Mouse (Mus musculus) heart, embryonic 15.5 days (tissue): ENCODE results near the gene Hoxd11. TPM values are rescaled to one million over a fixed set of nuclear protein-coding genes. Genes with fewer than 3 reads are reported as not detected.

Experiments
- ATAC-seq: fragments of 200-750 bp; cut with Nextera tagmentation; replicated peaks from 2 replicates; pipeline ENCODE4 v1.8.0; 2017; ENCODE audit warnings: low read depth, moderate TSS enrichment; ENCODE audit not compliant: insufficient number of reproducible peaks, insufficient read depth, low FRiP score
- H3K27ac ChIP-seq: fragments of 300-500 bp; sonication (generic); 2 replicates; pipeline ENCODE4 v1.5.1; 2015; ENCODE audit warnings: mild to moderate bottlenecking, inconsistent platforms
- H3K27me3 ChIP-seq: fragments of 300-500 bp; sonication (generic); 2 replicates; pipeline ENCODE4 v1.6.1; 2015; ENCODE audit warnings: inconsistent platforms
- H3K36me3 ChIP-seq: fragments of 300-500 bp; sonication (generic); 2 replicates; pipeline ENCODE4 v1.6.1; 2015; ENCODE audit warnings: mild to moderate bottlenecking, inconsistent platforms
- H3K4me1 ChIP-seq: fragments of 300-500 bp; sonication (generic); replicated peaks from 2 replicates; pipeline ENCODE4 v1.6.1; 2015; ENCODE audit warnings: inconsistent platforms
- H3K4me2 ChIP-seq: fragments of 300-500 bp; sonication (generic); 2 replicates; pipeline ENCODE4 v1.6.1; 2015; ENCODE audit warnings: inconsistent platforms, mild to moderate bottlenecking, moderate library complexity
- H3K4me3 ChIP-seq: fragments of 300-500 bp; sonication (generic); 2 replicates; pipeline ENCODE4 v1.5.1; 2015; ENCODE audit warnings: mild to moderate bottlenecking, inconsistent platforms
- H3K9ac ChIP-seq: fragments of 300-500 bp; sonication (generic); 2 replicates; pipeline ENCODE4 v1.6.1; 2015; ENCODE audit warnings: mild to moderate bottlenecking, inconsistent platforms
- H3K9me3 ChIP-seq: fragments of 300-500 bp; sonication (generic); replicated peaks from 2 replicates; pipeline ENCODE4 v1.6.1; 2016; ENCODE audit warnings: inconsistent platforms
- WGBS: fragments of 180-500 bp; shearing (Covaris S2); methylation state at CpG from one replicate; pipeline ENCODE4 v1.1.7; 2015; ENCODE audit warnings: mixed read lengths; 5-methylcytosine and 5-hydroxymethylcytosine counted together
- polyA plus RNA-seq: library from polyadenylated mRNA; unstranded; fragments of >200 nt; fragmentation: Nextera tagmentation; extraction: Ambion mirVana; gene quantifications from 2 replicates; pipeline ENCODE4 v1.2.1, GENCODE M21; 2015

Hoxd11 gene
- polyA plus RNA-seq, 1 experiment from 2014 or later: not detected

DNA sequence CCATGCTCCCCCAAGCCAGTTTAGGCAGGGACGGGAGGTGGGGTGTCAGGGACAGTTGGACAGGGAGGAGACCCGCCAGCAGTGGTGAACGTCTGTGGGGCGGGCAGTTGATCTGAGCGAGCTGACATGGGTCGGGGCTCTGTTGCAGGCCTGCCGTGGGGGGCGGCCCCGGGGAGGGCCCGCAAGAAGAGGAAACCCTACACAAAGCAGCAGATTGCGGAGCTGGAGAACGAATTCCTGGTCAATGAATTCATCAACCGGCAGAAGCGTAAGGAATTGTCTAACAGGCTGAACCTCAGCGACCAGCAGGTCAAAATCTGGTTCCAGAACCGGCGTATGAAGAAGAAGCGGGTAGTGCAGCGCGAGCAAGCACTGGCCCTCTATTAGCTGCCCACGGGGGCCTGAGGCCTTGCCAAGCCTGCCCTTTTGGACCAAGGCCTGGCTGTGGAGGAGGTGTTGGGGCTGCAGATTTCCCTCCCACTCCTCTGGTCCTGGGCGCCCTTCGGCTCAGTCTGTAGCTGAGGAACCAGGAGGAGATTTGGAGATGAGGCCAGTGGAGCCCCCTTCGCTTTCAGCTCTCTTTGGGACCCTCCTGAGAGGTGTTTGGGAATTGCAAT is 3.6 kb upstream of the Hoxd11 start:
- whole genome bisulfite sequencing: 8% methylated on average over 24 of the region's 24 CpGs

DNA sequence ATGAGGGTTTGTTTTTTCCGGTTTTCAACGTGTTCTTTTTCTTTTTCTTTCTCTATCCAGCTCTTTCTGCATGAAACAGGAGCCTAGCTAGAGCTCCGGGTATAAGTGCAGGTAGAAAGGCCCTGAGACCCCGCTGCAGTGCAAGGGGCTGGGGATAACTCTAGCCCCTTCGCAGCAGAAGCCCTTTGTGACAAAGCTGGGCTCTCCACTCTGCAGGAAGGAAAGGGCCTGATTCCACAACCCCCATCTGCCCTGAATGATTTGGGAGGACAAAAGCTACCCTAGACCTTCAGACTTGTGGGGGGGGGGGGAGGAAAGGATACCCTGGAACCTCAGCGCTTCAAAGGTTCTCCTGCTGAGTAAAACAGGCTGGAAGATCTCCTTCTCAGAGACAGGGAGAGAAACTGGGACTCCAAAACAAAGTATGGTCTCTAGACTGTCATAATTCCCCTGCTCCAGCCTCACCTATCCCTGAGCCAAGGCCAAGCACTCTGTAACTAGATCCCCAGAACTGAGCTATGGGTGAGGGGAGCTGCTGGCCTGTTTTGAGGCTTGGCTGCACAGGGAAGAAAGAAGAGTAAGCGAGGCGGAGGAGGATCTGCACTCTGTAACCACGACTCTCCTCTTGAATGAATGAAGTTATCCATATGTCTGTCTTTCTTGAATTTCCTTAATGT is 2.8 kb upstream of the Hoxd11 start:
- H3K27me3 ChIP-seq: peaks cover 100% of the 10 kb centered on the region
- H3K27ac ChIP-seq: no peak overlapping the region
- no peak for ATAC-seq
- no peaks in the 10 kb centered on the region for H3K36me3 ChIP-seq
- no peak overlapping the region for H3K9ac ChIP-seq
- H3K4me3 ChIP-seq: no peak overlapping the region
- H3K4me1 ChIP-seq: peaks cover 12% of the 10 kb centered on the region
- H3K9me3 ChIP-seq: no peaks in the 10 kb centered on the region
- no peak overlapping the region for H3K4me2 ChIP-seq
- WGBS: 3% methylated on average over 9 of the region's 9 CpGs

More for the DNA sequence above, 3.6 kb upstream of the Hoxd11 start:
- ATAC-seq: no peak
- peaks cover 12% of the 10 kb centered on the region for H3K4me1 ChIP-seq
- no peak overlapping the region for H3K27ac ChIP-seq
- no peaks in the 10 kb centered on the region for H3K9me3 ChIP-seq
- no peaks in the 10 kb centered on the region for H3K36me3 ChIP-seq
- H3K4me2 ChIP-seq: no peak overlapping the region
- no peak overlapping the region for H3K4me3 ChIP-seq
- no peak overlapping the region for H3K9ac ChIP-seq
- peaks cover 100% of the 10 kb centered on the region for H3K27me3 ChIP-seq

DNA sequence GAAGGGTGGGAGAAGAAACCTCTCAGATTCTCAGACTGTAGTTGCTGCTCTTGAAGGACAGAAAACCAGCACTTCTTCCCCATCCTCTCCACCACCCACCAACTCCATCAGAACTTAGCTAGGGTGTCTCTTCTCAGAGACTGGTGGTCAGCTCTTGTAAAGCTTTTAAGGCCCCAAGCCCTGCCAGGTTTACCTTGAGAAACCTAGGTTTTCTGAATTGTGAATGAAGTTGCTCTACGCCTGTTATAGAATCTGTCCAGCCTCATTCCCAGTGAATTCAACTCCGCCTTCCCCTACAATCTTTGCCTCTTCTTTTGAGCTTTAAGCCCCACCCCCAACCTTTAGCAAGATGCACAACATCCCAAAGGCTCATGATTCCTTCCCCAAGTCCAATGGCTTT is 2.3 kb upstream of the Hoxd11 start:
- WGBS: 20% methylated on average over 2 of the region's 2 CpGs
- H3K4me3 ChIP-seq: no peak overlapping the region
- no peaks in the 10 kb centered on the region for H3K36me3 ChIP-seq
- no peaks in the 10 kb centered on the region for H3K9me3 ChIP-seq
- no peak overlapping the region for H3K9ac ChIP-seq
- peaks cover 18% of the 10 kb centered on the region for H3K4me1 ChIP-seq
- peaks cover 100% of the 10 kb centered on the region for H3K27me3 ChIP-seq
- no peak overlapping the region for H3K27ac ChIP-seq
- ATAC-seq: no peak
- H3K4me2 ChIP-seq: no peak overlapping the region

GRCm38 (mm10) chr2:74679596-74679971 is 227 bp downstream of the Hoxd11 start:
- H3K4me2 ChIP-seq: peak overlapping the region; percentile 1; the same call in 1 of the 2 replicates
- peak overlapping the region; percentile 11 for H3K4me3 ChIP-seq
- H3K9ac ChIP-seq: no peak overlapping the region
- no peak for ATAC-seq
- H3K36me3 ChIP-seq: no peaks in the 10 kb centered on the region
- H3K27me3 ChIP-seq: peaks cover 100% of the 10 kb centered on the region
- H3K4me1 ChIP-seq: peaks cover 25% of the 10 kb centered on the region
- no peak overlapping the region for H3K27ac ChIP-seq
- 1% methylated on average over 26 of the region's 26 CpGs for WGBS
- H3K9me3 ChIP-seq: no peaks in the 10 kb centered on the region

DNA sequence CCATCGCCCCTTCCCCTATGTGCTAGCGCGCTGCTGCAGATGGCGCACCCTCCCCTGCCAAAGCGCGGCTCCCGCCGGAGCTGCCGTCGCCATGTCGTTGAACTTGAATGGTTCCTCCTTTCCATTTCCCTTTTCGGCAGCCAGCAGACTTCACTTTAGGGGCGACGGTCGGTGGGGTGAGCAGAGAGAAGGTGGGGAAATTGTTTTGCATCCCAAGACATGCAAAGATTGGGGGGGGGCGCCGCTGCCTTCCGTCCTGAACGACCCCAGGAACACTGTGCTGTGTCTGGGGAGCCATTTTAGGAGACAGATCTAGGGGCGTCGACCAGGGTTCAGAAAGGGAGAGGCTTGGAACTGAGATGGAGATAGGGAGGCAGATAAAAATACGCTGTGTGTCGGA is 623 bp downstream of the Hoxd11 start:
- no peak for ATAC-seq
- Histone ChIP-seq H3K36me3 (no peaks in the 10 kb centered on the region), H3K4me3 (peak overlapping the region; percentile 11), H3K27me3 (peaks cover 100% of the 10 kb centered on the region), H3K9me3 (no peaks in the 10 kb centered on the region), H3K4me2 (peak overlapping the region; percentile 1; the same call in 1 of the 2 replicates), H3K4me1 (peaks cover 25% of the 10 kb centered on the region), H3K27ac (no peak overlapping the region), H3K9ac (no peak overlapping the region)
- WGBS: under 1% methylated on average over 23 of the region's 23 CpGs

DNA sequence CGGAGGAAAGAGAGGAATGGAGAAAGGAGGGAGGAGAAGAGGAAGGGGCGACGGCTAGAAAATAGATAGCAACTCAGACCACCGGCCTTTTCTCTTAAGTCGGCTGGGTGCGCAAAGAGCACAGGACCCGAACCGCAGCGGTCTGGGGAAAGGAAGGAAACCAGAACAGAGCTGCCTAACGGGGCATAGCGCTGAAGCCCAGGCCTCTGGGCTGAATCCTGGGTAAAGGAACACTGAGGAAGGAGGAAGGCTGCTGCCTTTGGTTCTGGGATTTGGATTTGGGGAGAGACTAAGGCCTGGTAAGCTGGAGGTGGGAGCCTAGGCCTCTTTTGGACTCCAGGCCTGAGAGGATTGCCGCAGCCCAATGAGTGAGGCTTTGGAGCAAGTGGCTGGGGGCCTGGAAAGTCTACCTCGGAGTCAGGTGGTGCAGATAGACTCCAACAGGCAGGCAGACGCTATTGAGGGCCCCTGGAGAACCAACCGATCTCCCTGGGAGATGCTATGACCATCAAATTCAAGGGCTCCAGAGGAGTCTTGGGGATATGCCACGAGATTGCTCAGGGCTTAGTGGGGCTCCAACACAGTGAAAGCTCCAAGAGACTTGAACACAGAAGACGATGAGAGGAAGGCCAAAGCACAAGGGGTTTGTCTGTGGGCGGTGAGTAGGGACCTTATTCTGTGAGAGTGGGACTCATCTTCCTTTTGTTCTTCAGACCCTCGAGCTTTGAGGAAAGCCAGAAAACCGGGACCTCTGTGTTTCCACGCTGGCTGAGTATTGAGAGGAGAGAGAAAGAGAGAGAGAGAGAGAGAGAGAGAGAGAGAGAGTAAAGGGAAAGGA is 1.4 kb downstream of the Hoxd11 start:
- no peaks in the 10 kb centered on the region for H3K9me3 ChIP-seq
- no peak for ATAC-seq
- no peaks in the 10 kb centered on the region for H3K36me3 ChIP-seq
- peaks cover 100% of the 10 kb centered on the region for H3K27me3 ChIP-seq
- H3K9ac ChIP-seq: no peak overlapping the region
- H3K4me2 ChIP-seq: no peak overlapping the region
- H3K4me1 ChIP-seq: peaks cover 25% of the 10 kb centered on the region
- H3K27ac ChIP-seq: no peak overlapping the region
- WGBS: 2% methylated on average over 21 of the region's 21 CpGs
- no peak overlapping the region for H3K4me3 ChIP-seq

DNA sequence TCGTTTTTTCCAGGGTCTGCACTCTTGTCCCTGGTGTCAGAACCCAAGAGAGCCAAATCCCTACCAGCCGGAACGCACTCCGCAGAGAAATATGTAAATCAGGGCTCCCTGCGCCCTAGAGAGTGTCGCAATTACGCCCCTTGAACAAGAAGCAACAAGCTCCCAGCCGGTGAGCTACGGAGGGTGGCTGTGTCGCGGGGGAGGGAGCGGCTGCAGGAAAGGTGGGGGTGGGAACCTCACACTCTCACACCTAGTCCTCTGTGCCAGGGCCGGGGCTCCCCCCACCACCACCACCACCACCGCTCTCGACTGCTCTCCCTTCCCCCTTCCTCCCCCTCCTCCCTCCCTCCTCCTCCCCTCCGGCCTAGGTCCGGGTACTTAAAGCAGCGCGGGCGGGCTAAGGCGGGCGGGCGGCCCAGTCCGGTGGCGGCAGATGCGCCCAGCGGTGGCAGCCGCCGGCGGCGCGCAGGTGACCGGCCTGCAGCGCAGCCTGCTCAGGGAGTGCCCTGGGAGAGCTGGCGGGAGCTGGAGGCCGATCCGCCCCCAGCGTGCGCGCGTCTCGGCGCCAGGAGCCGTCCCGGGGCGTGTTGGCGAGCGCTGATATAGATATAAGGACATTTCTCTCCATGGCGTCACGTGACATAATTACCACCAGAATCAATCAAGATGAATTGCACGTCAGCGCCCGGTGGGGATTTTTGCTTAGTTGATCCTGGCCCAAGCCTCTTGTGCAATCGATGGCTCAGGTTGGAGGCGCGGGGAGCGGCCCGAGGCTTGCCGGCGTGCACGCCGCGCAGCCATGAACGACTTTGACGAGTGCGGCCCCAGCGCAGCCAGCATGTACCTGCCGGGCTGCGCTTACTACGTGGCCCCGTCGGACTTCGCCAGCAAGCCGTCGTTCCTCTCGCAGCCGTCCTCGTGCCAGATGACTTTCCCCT is 2.5 kb downstream of the Hoxd11 start:
- Histone ChIP-seq H3K9me3 (no peaks in the 10 kb centered on the region), H3K36me3 (no peaks in the 10 kb centered on the region), H3K27ac (no peak overlapping the region), H3K4me2 (peak overlapping the region; percentile 50), H3K4me1 (peaks cover 25% of the 10 kb centered on the region), H3K4me3 (peak overlapping the region; percentile 34), H3K27me3 (peaks cover 99% of the 10 kb centered on the region), H3K9ac (no peak overlapping the region)
- WGBS: 1% methylated on average over 77 of the region's 78 CpGs
- ATAC-seq: no peak

- Histone ChIP-seq H3K9ac (no peak overlapping the region), H3K27me3 (peaks cover 99% of the 10 kb centered on the region), H3K36me3 (no peaks in the 10 kb centered on the region), H3K4me1 (peaks cover 25% of the 10 kb centered on the region), H3K9me3 (no peaks in the 10 kb centered on the region), H3K27ac (no peak overlapping the region), H3K4me2 (peak overlapping the region; percentile 50), H3K4me3 (peak overlapping the region; percentile 34)
- ATAC-seq: no peak; the same call in 1 of the 2 replicates
- whole genome bisulfite sequencing: under 1% methylated on average over 43 of the region's 51 CpGs
These were observed 3.4 kb downstream of the Hoxd11 start for GRCm38 (mm10) chr2:74682796-74683195.

GRCm38 (mm10) chr2:74683471-74683951 is 4.2 kb downstream of the Hoxd11 start:
- H3K36me3 ChIP-seq: no peaks in the 10 kb centered on the region
- H3K27ac ChIP-seq: no peak overlapping the region
- H3K4me2 ChIP-seq: no peak overlapping the region
- peaks cover 25% of the 10 kb centered on the region for H3K4me1 ChIP-seq
- H3K9ac ChIP-seq: no peak overlapping the region
- no peak overlapping the region for H3K4me3 ChIP-seq
- no peak for ATAC-seq
- H3K27me3 ChIP-seq: peaks cover 99% of the 10 kb centered on the region
- under 1% methylated on average over 18 of the region's 18 CpGs for WGBS
- no peaks in the 10 kb centered on the region for H3K9me3 ChIP-seq

- H3K4me3 ChIP-seq: no peak overlapping the region
These were observed 4.7 kb downstream of the Hoxd11 start for GRCm38 (mm10) chr2:74684106-74684505.

More at GRCm38 (mm10) chr2:74684106-74684505, 4.7 kb downstream of the Hoxd11 start:
- Histone ChIP-seq H3K9me3 (no peaks in the 10 kb centered on the region), H3K27me3 (peaks cover 99% of the 10 kb centered on the region), H3K36me3 (no peaks in the 10 kb centered on the region), H3K4me2 (no peak overlapping the region), H3K27ac (no peak overlapping the region), H3K4me1 (peaks cover 25% of the 10 kb centered on the region), H3K9ac (no peak overlapping the region)
- ATAC-seq: no peak
- 4% methylated on average over 12 of the region's 12 CpGs for WGBS
